In genomic region chr15:5158827-5159226, GRCm38 (mm10) we compare ENCODE assay signal across 9 mouse cellular contexts. TPM values are rescaled to one million over a fixed set of nuclear protein-coding genes. Genes with fewer than 3 reads are reported as not detected.
DNase-seq lines count a peak whose midpoint lies in the region; ATAC-seq and TF ChIP-seq lines count a peak whose summit lies in the region.
"Had no signal": no experiment of that assay in that cellular context is flagged by ENCODE, and none has a peak within 500 bp of the region (broad histone marks: within the 10 kb centered on the region; RNA-seq: fewer than 3 reads in every experiment).

No protein-coding gene starts in this region.

- peak; percentile 16 for DNase-seq in adrenal gland, adult 2 months
- no peak for DNase-seq in adrenal gland, postnatal 4 days (ENCODE audit: low spot score in 2 of 2)
- DNase-seq in lung, postnatal 10 days = peak; percentile 28
- DNase-seq in lung, adult 2 months = no peak
- DNase-seq in left cerebral cortex, postnatal 36 days (ENCODE audit: low spot score in 2 of 2) = no peak
- no peak for DNase-seq in layer of hippocampus, adult 9-10 months (ENCODE audit: low spot score)
- no peak for DNase-seq in right cerebral cortex, postnatal 10 days (ENCODE audit: low spot score in 2 of 2)

- peaks cover 15% of the 10 kb centered on the region for H3K4me1 ChIP-seq in lung, adult 2 months (ENCODE audit: control insufficient read depth, insufficient read depth, low read length)
- peaks cover 9% of the 10 kb centered on the region; the same call in 1 of the 2 replicates for H3K4me1 ChIP-seq in intestine, postnatal 0 days (replicated peaks; ENCODE audit: control insufficient read depth, insufficient read depth, low read length)

- no peak for TF ChIP-seq CTCF in lung, adult 2 months (IDR thresholded peaks at IDR 0.05; ENCODE audit: insufficient read depth, low read length)
- no peak for TF ChIP-seq CTCF in intestine, postnatal 0 days (IDR thresholded peaks at IDR 0.05; ENCODE audit: low read depth)

- no peaks in the 10 kb centered on the region for H3K27me3 ChIP-seq in intestine, postnatal 0 days (replicated peaks; ENCODE audit: control insufficient read depth, insufficient read depth, low read length)

- no peaks in the 10 kb centered on the region for H3K9me3 ChIP-seq in intestine, postnatal 0 days (ENCODE audit: control insufficient read depth)

- intact Hi-C loops in left cerebral cortex, postnatal 36 days (cut with DNase I) = no loop called here

- 0 out of 2 replicates have a peak overlapping the region, but pooled peaks have one; percentile 4 for H3K27ac ChIP-seq in intestine, postnatal 0 days (ENCODE audit: low read depth, low read length)
- H3K27ac ChIP-seq: hindbrain, postnatal 0 days had no signal

- no peak for TF ChIP-seq POLR2A in lung, adult 2 months (IDR thresholded peaks at IDR 0.05; ENCODE audit: borderline replicate concordance, extremely low read depth, low read depth, low read length)

- H3K4me3 ChIP-seq in lung, adult 2 months (replicated peaks; ENCODE audit: extremely low read depth, low read depth, low read length) = no peak overlapping the region
- no peak overlapping the region for H3K4me3 ChIP-seq in intestine, postnatal 0 days (ENCODE audit: low read depth, low read length)

- 0 out of 2 replicates have a peak, but pooled peaks have one; percentile 25 for ATAC-seq in intestine, postnatal 0 days
- ATAC-seq: hindbrain, postnatal 0 days had no signal

- no peak overlapping the region for H3K9ac ChIP-seq in intestine, postnatal 0 days (ENCODE audit: low read depth, low read length)

- WGBS in lung, adult 2 months = 45% methylated on average over 6 of the region's 6 CpGs
- 46% methylated on average over 6 of the region's 6 CpGs for WGBS in intestine, postnatal 0 days

- no peak overlapping the region for H3K4me2 ChIP-seq in intestine, postnatal 0 days (replicated peaks; ENCODE audit: low read depth)

- peaks cover 20% of the 10 kb centered on the region for H3K36me3 ChIP-seq in intestine, postnatal 0 days (ENCODE audit: control insufficient read depth, insufficient read depth)

RNA-seq across cellular contexts. Expression of gene Prkaa1, which starts 15.2 kb away (rescaled TPM):
- total RNA-seq in adrenal gland, adult 2 months (2021) = 10 to 100 TPM; 36.9 to 38.7 TPM
- 1.8 TPM in 2 replicates for polyA plus RNA-seq in adrenal gland, adult 2 months (2012; rRNA removed)
- total RNA-seq in adrenal gland, postnatal 4 days (2021) = 10 to 100 TPM; 31.2 to 32.2 TPM
- polyA plus RNA-seq in lung, adult 2 months (2012; rRNA removed) = 4.3 and 7.6 TPM in 2 replicates
- polyA plus RNA-seq in intestine, postnatal 0 days (2015; fragmentation: Nextera tagmentation; extraction: Ambion mirVana) = 16.6 and 17.8 TPM in 2 replicates
- 10 to 100 TPM; 18.9 to 20.5 TPM for total RNA-seq in left cerebral cortex, postnatal 36 days (2021)

RNA-seq across cellular contexts. Expression of gene Ttc33, which starts 26.5 kb away (rescaled TPM):
- 10 to 100 TPM; 52.5 to 63.2 TPM for total RNA-seq in adrenal gland, adult 2 months (2021)
- 0.66 and 1.2 TPM in 2 replicates for polyA plus RNA-seq in adrenal gland, adult 2 months (2012; rRNA removed)
- 10 to 100 TPM; 47.3 to 55.2 TPM for total RNA-seq in adrenal gland, postnatal 4 days (2021)
- polyA plus RNA-seq in lung, adult 2 months (2012; rRNA removed) = 3.6 and 8.0 TPM in 2 replicates
- 26.0 and 28.8 TPM in 2 replicates for polyA plus RNA-seq in intestine, postnatal 0 days (2015; fragmentation: Nextera tagmentation; extraction: Ambion mirVana)
- total RNA-seq in left cerebral cortex, postnatal 36 days (2021) = 10 to 100 TPM; 74.3 to 75.4 TPM

RNA-seq across cellular contexts. Expression of gene Rpl37, which starts 42.4 kb away (rescaled TPM):
- total RNA-seq in adrenal gland, adult 2 months (2021) = 100 to 1,000 TPM; 429 to 443 TPM
- polyA plus RNA-seq in adrenal gland, adult 2 months (2012; rRNA removed) = 119 and 130 TPM in 2 replicates
- total RNA-seq in adrenal gland, postnatal 4 days (2021) = 100 to 1,000 TPM; 526 to 531 TPM
- 611 and 778 TPM in 2 replicates for polyA plus RNA-seq in lung, adult 2 months (2012; rRNA removed)
- polyA plus RNA-seq in intestine, postnatal 0 days (2015; fragmentation: Nextera tagmentation; extraction: Ambion mirVana) = 520 and 549 TPM in 2 replicates
- total RNA-seq in left cerebral cortex, postnatal 36 days (2021) = 100 to 1,000 TPM; 257 to 266 TPM

RNA-seq across cellular contexts. Expression of gene Card6, which starts 50.5 kb away (rescaled TPM):
- 1 to 10 TPM; 7.7 to 8.6 TPM for total RNA-seq in adrenal gland, adult 2 months (2021)
- polyA plus RNA-seq in adrenal gland, adult 2 months (2012; rRNA removed) = 1.0 and 1.4 TPM in 2 replicates
- total RNA-seq in adrenal gland, postnatal 4 days (2021) = 1 to 10 TPM; 6.6 to 8.6 TPM
- polyA plus RNA-seq in lung, adult 2 months (2012; rRNA removed) = 3.1 and 3.3 TPM in 2 replicates
- polyA plus RNA-seq in intestine, postnatal 0 days (2015; fragmentation: Nextera tagmentation; extraction: Ambion mirVana) = 1.5 and 2.1 TPM in 2 replicates
- 1 to 10 TPM; 1.4 to 1.5 TPM for total RNA-seq in left cerebral cortex, postnatal 36 days (2021)

Comparison
In these comparisons a context has a peak if more than half of its experiments do, and no peak if none do; other contexts are left out.
1. DNase-seq: peak in adrenal gland, adult 2 months (single experiment) and lung, postnatal 10 days (single experiment); none in adrenal gland, postnatal 4 days (0 of 2), lung, adult 2 months (single experiment), left cerebral cortex, postnatal 36 days (0 of 2), layer of hippocampus, adult 9-10 months (single experiment) and right cerebral cortex, postnatal 10 days (0 of 2).